Mouse (Mus musculus) adrenal gland, adult 8-10 months (tissue): ENCODE data around the gene Tulp2. TPM values are rescaled to one million over a fixed set of nuclear protein-coding genes. Genes with fewer than 3 reads are reported as not detected.
A peak's percentile ranks its signal among the peaks of the same experiment; 100 is the strongest.
"Not testable (repeated sequence)": the region's sequence is repeated elsewhere in the genome, so short reads cannot be mapped to it uniquely, and the experiment has no call there.

ENCODE experiments used
- DNase-seq: peaks from one replicate; pipeline ENCODE4 v3.0.0; 2022
- total RNA-seq, 4 experiments: library from RNA; stranded (reverse); gene quantifications; 2 replicates each; pipeline ENCODE4 v1.2.4; 2022

Tulp2 gene
- total RNA-seq, 4 experiments from 2014 or later = 0.20 to 2.5 (median 0.94) TPM

- no peak for DNase-seq
These were observed 21.3 kb upstream of the Tulp2 start for GRCm38 (mm10) chr7:45460377-45460776.

GRCm38 (mm10) chr7:45460860-45461314, 20.8 kb upstream of the Tulp2 start:
- peak; percentile 80 for DNase-seq

GRCm38 (mm10) chr7:45461326-45461725, 20.4 kb upstream of the Tulp2 start:
- no peak for DNase-seq

GRCm38 (mm10) chr7:45461781-45462180, 19.9 kb upstream of the Tulp2 start:
- DNase-seq = no peak

GRCm38 (mm10) chr7:45462325-45462724, 19.4 kb upstream of the Tulp2 start:
- no peak for DNase-seq

GRCm38 (mm10) chr7:45462868-45463267, 18.8 kb upstream of the Tulp2 start:
- not testable (repeated sequence) for DNase-seq

- DNase-seq = no peak
These were observed 17.5 kb upstream of the Tulp2 start for GRCm38 (mm10) chr7:45463987-45464778.

- no peak for DNase-seq
These were observed 16.6 kb upstream of the Tulp2 start for GRCm38 (mm10) chr7:45465112-45465511.

GRCm38 (mm10) chr7:45465549-45465948, 16.1 kb upstream of the Tulp2 start:
- DNase-seq = no peak

GRCm38 (mm10) chr7:45466283-45467089, 15.2 kb upstream of the Tulp2 start, which contains the start of gene Bax:
Gene Bax (minus strand): TSS chr7:45466898.
- peak; percentile 95 for DNase-seq

- DNase-seq = no peak
These were observed 14.5 kb upstream of the Tulp2 start for GRCm38 (mm10) chr7:45467090-45467670.

- no peak for DNase-seq
These were observed 10.8 kb upstream of the Tulp2 start for GRCm38 (mm10) chr7:45470869-45471268.

GRCm38 (mm10) chr7:45475291-45475969, 6.2 kb upstream of the Tulp2 start:
- no peak for DNase-seq

- no peak for DNase-seq
These were observed 5.2 kb upstream of the Tulp2 start for GRCm38 (mm10) chr7:45476453-45476852.

- no peak for DNase-seq
These were observed 4.7 kb upstream of the Tulp2 start for GRCm38 (mm10) chr7:45477003-45477402.

GRCm38 (mm10) chr7:45478774-45479173, 2.9 kb upstream of the Tulp2 start:
- no peak for DNase-seq

GRCm38 (mm10) chr7:45480310-45480709, 1.4 kb upstream of the Tulp2 start:
- not testable (repeated sequence) for DNase-seq

GRCm38 (mm10) chr7:45482166-45482565, 489 bp downstream of the Tulp2 start:
- no peak for DNase-seq

GRCm38 (mm10) chr7:45484985-45485384, 3.3 kb downstream of the Tulp2 start:
- DNase-seq = not testable (repeated sequence)

- no peak for DNase-seq
These were observed 4.5 kb downstream of the Tulp2 start for GRCm38 (mm10) chr7:45486158-45486557.

- DNase-seq = no peak
These were observed 5.2 kb downstream of the Tulp2 start, which contains the start of gene Gm45808 for GRCm38 (mm10) chr7:45486761-45487415. Gene Gm45808 (minus strand): TSS chr7:45486811.

- DNase-seq = no peak
These were observed 6.2 kb downstream of the Tulp2 start for GRCm38 (mm10) chr7:45487861-45488292.
